Mouse (Mus musculus) MEL (cell line): Measurements from ENCODE around the gene Lrsam1. TPM values are rescaled to one million over a fixed set of nuclear protein-coding genes. Genes with fewer than 3 reads are reported as not detected.

ENCODE experiments used
- DNase-seq: peaks from one replicate; pipeline ENCODE4 v3.0.0; 2011; ENCODE audit warnings: low read depth, low spot score
- H3K27ac ChIP-seq: 2 replicates; pipeline ENCODE4 v1.5.1; 2012; ENCODE audit warnings: low read depth, mild to moderate bottlenecking, control low read depth, low read length, moderate library complexity; ENCODE audit not compliant: control insufficient read depth
- H3K27me3 ChIP-seq, 2 experiments: fragments of 150-350 bp in 1 of 2; sonication (generic) in 1 of 2; 2 replicates each; pipeline ENCODE4 v1.6.1; 2012; ENCODE audit warnings: low read length in 2 of 2, mild to moderate bottlenecking in 2 of 2, improper control_type of control experiment in 1 of 2, moderate library complexity in 1 of 2; ENCODE audit not compliant: insufficient read depth in 2 of 2, control insufficient read depth in 1 of 2
- H3K36me3 ChIP-seq, 2 experiments: 2 replicates each; pipeline ENCODE4 v1.6.1; 2012 to 2014; ENCODE audit warnings: low read length in 2 of 2, improper control_type of control experiment in 1 of 2, inconsistent platforms in 1 of 2, mild to moderate bottlenecking in 1 of 2; ENCODE audit not compliant: insufficient read depth in 2 of 2, control insufficient read depth in 1 of 2
- H3K4me1 ChIP-seq, 2 experiments: fragments of 150-350 bp in 1 of 2; sonication (generic) in 1 of 2; 2 replicates each; pipeline ENCODE4 v1.6.1; 2012; ENCODE audit warnings: low read length in 2 of 2, improper control_type of control experiment in 1 of 2, mild to moderate bottlenecking in 1 of 2; ENCODE audit not compliant: insufficient read depth in 2 of 2, control insufficient read depth in 1 of 2
- H3K4me3 ChIP-seq, 2 experiments: fragments of 150-350 bp in 1 of 2; sonication (generic) in 1 of 2; 2 replicates each; pipeline ENCODE4 v1.5.1; 2012; ENCODE audit warnings: low read depth in 2 of 2, low read length in 2 of 2, mild to moderate bottlenecking in 2 of 2, moderate library complexity in 2 of 2, control low read depth in 1 of 2, improper control_type of control experiment in 1 of 2; ENCODE audit not compliant: control insufficient read depth in 1 of 2, insufficient read depth in 1 of 2
- H3K79me2 ChIP-seq: 2 replicates; pipeline ENCODE4 v1.6.1; 2012; ENCODE audit warnings: mild to moderate bottlenecking, low read length, moderate library complexity; ENCODE audit not compliant: control insufficient read depth, poor library complexity, insufficient read depth
- H3K9ac ChIP-seq: 2 replicates; pipeline ENCODE4 v1.6.1; 2012; ENCODE audit warnings: low read depth, mild to moderate bottlenecking, control low read depth, low read length, moderate library complexity; ENCODE audit not compliant: control insufficient read depth, poor library complexity, severe bottlenecking
- H3K9me3 ChIP-seq: fragments of 150-350 bp; sonication (generic); replicated peaks from 2 replicates; pipeline ENCODE4 v1.6.1; 2012; ENCODE audit warnings: mild to moderate bottlenecking, low read length, improper control_type of control experiment, moderate library complexity; ENCODE audit not compliant: insufficient read depth
- CHD1 ChIP-seq: IDR thresholded peaks from 2 replicates; pipeline ENCODE4 v1.6.1; 2012; ENCODE audit warnings: low read depth, mild to moderate bottlenecking, inconsistent platforms, low read length, improper control_type of control experiment
- CHD2 ChIP-seq: IDR thresholded peaks from 2 replicates; pipeline ENCODE4 v1.6.1; 2011; ENCODE audit warnings: low read length, improper control_type of control experiment
- CTCF ChIP-seq, 3 experiments: IDR thresholded peaks in 2 of 3; conservative IDR thresholded peaks in 1 of 3; 2 replicates each; pipeline ENCODE4 v1.5.1; 2011 to 2012; ENCODE audit warnings: low read length in 3 of 3, low read depth in 2 of 3, mild to moderate bottlenecking in 2 of 3, improper control_type of control experiment in 1 of 3, inconsistent platforms in 1 of 3, mixed read lengths in 1 of 3, moderate library complexity in 1 of 3; ENCODE audit not compliant: control insufficient read depth in 1 of 3, insufficient read depth in 1 of 3, poor library complexity in 1 of 3, severe bottlenecking in 1 of 3
- E2F4 ChIP-seq: IDR thresholded peaks from 2 replicates; pipeline ENCODE4 v1.6.1; 2011; ENCODE audit warnings: low read depth, low read length, improper control_type of control experiment, borderline replicate concordance
- ELF1 ChIP-seq: IDR thresholded peaks from 2 replicates; pipeline ENCODE4 v1.6.1; 2014; ENCODE audit warnings: low read depth, mild to moderate bottlenecking, inconsistent platforms, low read length, improper control_type of control experiment, moderate library complexity
- GATA1 ChIP-seq: IDR thresholded peaks from 2 replicates; pipeline ENCODE4 v1.6.1; 2011; ENCODE audit warnings: low read depth, low read length, improper control_type of control experiment
- HCFC1 ChIP-seq: IDR thresholded peaks from 2 replicates; pipeline ENCODE4 v1.6.1; 2012; ENCODE audit warnings: low read depth, mild to moderate bottlenecking, inconsistent platforms, low read length, improper control_type of control experiment, moderate library complexity
- KAT2A ChIP-seq: conservative IDR thresholded peaks from 2 replicates; pipeline ENCODE4 v1.6.1; 2012; ENCODE audit warnings: low read depth, low read length, improper control_type of control experiment, inconsistent platforms
- MAFK ChIP-seq: IDR thresholded peaks from 2 replicates; pipeline ENCODE4 v1.6.1; 2011; ENCODE audit warnings: low read depth, mild to moderate bottlenecking, low read length, improper control_type of control experiment, borderline replicate concordance
- MAX ChIP-seq: IDR thresholded peaks from 2 replicates; pipeline ENCODE4 v1.6.1; 2011; ENCODE audit warnings: low read length, improper control_type of control experiment
- MEF2A ChIP-seq: IDR thresholded peaks from 2 replicates; pipeline ENCODE4 v1.6.1; 2014; ENCODE audit warnings: low read depth, mild to moderate bottlenecking, inconsistent platforms, low read length, improper control_type of control experiment; ENCODE audit not compliant: poor library complexity, insufficient replicate concordance, severe bottlenecking; ENCODE audit errors: extremely low read depth
- MXI1 ChIP-seq: IDR thresholded peaks from 2 replicates; pipeline ENCODE4 v1.6.1; 2011; ENCODE audit warnings: mild to moderate bottlenecking, low read depth, low read length, improper control_type of control experiment
- NELFE ChIP-seq: IDR thresholded peaks from 2 replicates; pipeline ENCODE4 v1.6.1; 2011; ENCODE audit warnings: low read depth, low read length, improper control_type of control experiment
- NRF1 ChIP-seq: IDR thresholded peaks from 2 replicates; pipeline ENCODE4 v1.6.1; 2014; ENCODE audit warnings: low read depth, mild to moderate bottlenecking, inconsistent platforms, low read length, improper control_type of control experiment, moderate library complexity; ENCODE audit not compliant: poor library complexity, insufficient read depth, severe bottlenecking
- POLR2AphosphoS2 ChIP-seq: IDR thresholded peaks from 2 replicates; pipeline ENCODE4 v1.6.1; 2011; ENCODE audit warnings: low read length, improper control_type of control experiment
- SIN3A ChIP-seq: IDR thresholded peaks from 2 replicates; pipeline ENCODE4 v1.6.1; 2012; ENCODE audit warnings: low read length, improper control_type of control experiment, inconsistent platforms
- SMC3 ChIP-seq: IDR thresholded peaks from 2 replicates; pipeline ENCODE4 v1.6.1; 2011; ENCODE audit warnings: low read depth, low read length, improper control_type of control experiment
- TBP ChIP-seq: IDR thresholded peaks from 2 replicates; pipeline ENCODE4 v1.8.0; 2011; ENCODE audit warnings: low read depth, low read length, improper control_type of control experiment
- TCF12 ChIP-seq: IDR thresholded peaks from 2 replicates; pipeline ENCODE4 v1.6.1; 2014; ENCODE audit warnings: low read depth, mild to moderate bottlenecking, inconsistent platforms, low read length, improper control_type of control experiment, moderate library complexity
- UBTF ChIP-seq: IDR thresholded peaks from 2 replicates; pipeline ENCODE4 v1.6.1; 2012; ENCODE audit warnings: low read depth, mild to moderate bottlenecking, inconsistent platforms, low read length, improper control_type of control experiment, moderate library complexity, borderline replicate concordance; ENCODE audit not compliant: insufficient read depth
- USF2 ChIP-seq, 2 experiments: IDR thresholded peaks; 2 replicates each; pipeline ENCODE4 v1.6.1; 2011 to 2012; ENCODE audit warnings: improper control_type of control experiment in 2 of 2, low read length in 2 of 2, borderline replicate concordance in 1 of 2, inconsistent platforms in 1 of 2, low read depth in 1 of 2, mild to moderate bottlenecking in 1 of 2; ENCODE audit not compliant: insufficient read depth in 1 of 2
- ZKSCAN1 ChIP-seq: IDR thresholded peaks from 2 replicates; pipeline ENCODE4 v1.6.1; 2012; ENCODE audit warnings: low read depth, mild to moderate bottlenecking, inconsistent platforms, low read length, improper control_type of control experiment, moderate library complexity
- ZNF384 ChIP-seq: IDR thresholded peaks from 2 replicates; pipeline ENCODE4 v1.6.1; 2012; ENCODE audit warnings: low read depth, mild to moderate bottlenecking, inconsistent platforms, low read length, improper control_type of control experiment
- polyA plus RNA-seq, 2 experiments: library from polyadenylated mRNA; stranded (reverse) in 1 of 2; unstranded in 1 of 2; fragments of >175 nt in 1 of 2; fragments of >200 nt in 1 of 2; gene quantifications; 2 replicates each; pipeline versions ENCODE4 v1.2.1 to v1.2.4; 2012; ENCODE audit warnings: low replicate concordance in 2 of 2, low read depth in 1 of 2; ENCODE audit not compliant: insufficient read length in 2 of 2, insufficient read depth in 1 of 2, missing spikeins in 1 of 2
- total RNA-seq: library from RNA; depleted of rRNA; stranded (reverse); fragments of 300-350 nt; gene quantifications from 2 replicates; pipeline ENCODE4 v1.2.3, GENCODE M21; 2012

Gene Lrsam1
- total and polyA plus RNA-seq, 3 experiments, result 14.2 to 17.9 TPM; not detected in 1

- no peak overlapping the region for H3K9ac ChIP-seq
- peaks cover 19% of the 10 kb centered on the region for H3K79me2 ChIP-seq
- TF ChIP-seq CTCF (IDR thresholded peaks at IDR 0.05 in 2 of 3, conservative IDR thresholded peaks at IDR 0.05 in 1 of 3; ENCODE audit: control insufficient read depth in 1 of 3, insufficient read depth in 1 of 3, low read depth in 2 of 3, low read length in 3 of 3, poor library complexity in 1 of 3, severe bottlenecking in 1 of 3), result no peak
- no peak for TF ChIP-seq ZKSCAN1
- TF ChIP-seq CHD2, result no peak
- TF ChIP-seq ELF1, result no peak
- TF ChIP-seq ZNF384, result no peak
- no peak for TF ChIP-seq SMC3
- no peak for TF ChIP-seq USF2 (IDR thresholded peaks at IDR 0.05; ENCODE audit: borderline replicate concordance in 1 of 2, insufficient read depth in 1 of 2, low read depth in 1 of 2, low read length in 2 of 2)
- TF ChIP-seq POLR2AphosphoS2, result no peak
- no peak for TF ChIP-seq KAT2A
- no peaks in the 10 kb centered on the region for H3K9me3 ChIP-seq
- DNase-seq, result no peak
- H3K4me3 ChIP-seq, result no peak overlapping the region
- H3K36me3 ChIP-seq, result no peaks in the 10 kb centered on the region
- H3K27ac ChIP-seq, result no peak overlapping the region
- H3K27me3 ChIP-seq, result no peaks in the 10 kb centered on the region
- H3K4me1 ChIP-seq, result peaks cover 0 to 7% of the 10 kb centered on the region in 2 experiments; a peak in 1 of 4 replicates
Observed at GRCm38 (mm10) chr2:32957344-32957743, 4.1 kb downstream of the Lrsam1 start.

- H3K4me3 ChIP-seq, result no peak overlapping the region
- no peaks in the 10 kb centered on the region for H3K9me3 ChIP-seq
- DNase-seq, result peak; percentile 59
- no peaks in the 10 kb centered on the region for H3K79me2 ChIP-seq
- no peaks in the 10 kb centered on the region for H3K4me1 ChIP-seq
- no peaks in the 10 kb centered on the region for H3K36me3 ChIP-seq
- H3K9ac ChIP-seq, result no peak overlapping the region
- TF ChIP-seq NELFE, result no peak
- no peak for TF ChIP-seq POLR2AphosphoS2
- no peak for TF ChIP-seq NRF1
- no peak for TF ChIP-seq TCF12
- TF ChIP-seq HCFC1, result no peak
- no peak for TF ChIP-seq GATA1
- no peak for TF ChIP-seq SIN3A
- TF ChIP-seq E2F4, result no peak
- TF ChIP-seq MEF2A, result no peak
- no peak for TF ChIP-seq MXI1
- no peak for TF ChIP-seq UBTF
- peak; percentile 20; the same call in 1 of the 2 replicates for TF ChIP-seq SMC3
- TF ChIP-seq MAFK, result no peak
- TF ChIP-seq CHD1, result no peak
- no peak for TF ChIP-seq MAX
- peak; percentile 15 to 55 (median 42); a peak in 5 of 6 replicates for TF ChIP-seq CTCF (IDR thresholded peaks at IDR 0.05 in 2 of 3, conservative IDR thresholded peaks at IDR 0.05 in 1 of 3; ENCODE audit: control insufficient read depth in 1 of 3, insufficient read depth in 1 of 3, low read depth in 2 of 3, low read length in 3 of 3, poor library complexity in 1 of 3, severe bottlenecking in 1 of 3)
- no peak for TF ChIP-seq TBP
- TF ChIP-seq, all 39 proteins: peak for 2
- Histone ChIP-seq H3K27me3 (no peaks in the 10 kb centered on the region), H3K27ac (no peak overlapping the region)
Observed at GRCm38 (mm10) chr2:32954581-32954980, 6.8 kb downstream of the Lrsam1 start.
